Mouse (Mus musculus) heart, adult 2 months (tissue): ENCODE results near the gene Zbtb7b. TPM values are rescaled to one million over a fixed set of nuclear protein-coding genes. Genes with fewer than 3 reads are reported as not detected.
A peak's percentile ranks its signal among the peaks of the same experiment; 100 is the strongest.
"Not testable (repeated sequence)": the region's sequence is repeated elsewhere in the genome, so short reads cannot be mapped to it uniquely, and the experiment has no call there.

ENCODE experiments used
- DNase-seq, 2 experiments: peaks; one replicate each; pipeline ENCODE4 v3.0.0; 2021
- H3K27ac ChIP-seq: fragments of 200-600 bp; 2 replicates; pipeline ENCODE4 v1.8.1; 2022
- H3K27me3 ChIP-seq: fragments of 200-500 bp; 2 replicates; pipeline ENCODE4 v1.6.1; 2012; ENCODE audit warnings: mild to moderate bottlenecking, low read length, inconsistent platforms, mixed read lengths; ENCODE audit not compliant: control insufficient read depth, insufficient read depth
- H3K36me3 ChIP-seq: fragments of 200-500 bp; 2 replicates; pipeline ENCODE4 v1.6.1; 2012; ENCODE audit warnings: low read length, inconsistent platforms; ENCODE audit not compliant: control insufficient read depth, insufficient read depth
- H3K4me1 ChIP-seq: fragments of 200-500 bp; 2 replicates; pipeline ENCODE4 v1.6.1; 2011; ENCODE audit warnings: low read length; ENCODE audit not compliant: control insufficient read depth, insufficient read depth
- H3K4me3 ChIP-seq: fragments of 200-600 bp; 2 replicates; pipeline ENCODE4 v1.8.1; 2022
- H3K79me2 ChIP-seq: fragments of 200-500 bp; replicated peaks from 2 replicates; pipeline ENCODE4 v1.6.1; 2012; ENCODE audit warnings: mild to moderate bottlenecking, inconsistent platforms, low read length, moderate library complexity, mixed read lengths; ENCODE audit not compliant: control insufficient read depth, insufficient read depth
- H3K9ac ChIP-seq: fragments of 200-500 bp; 2 replicates; pipeline ENCODE4 v1.6.1; 2012; ENCODE audit warnings: low read depth, mild to moderate bottlenecking, control low read depth, inconsistent platforms, low read length, mixed read lengths
- CTCF ChIP-seq: fragments of 200-600 bp; IDR thresholded peaks from 2 replicates; pipeline ENCODE4 v1.8.1; 2022; ENCODE audit warnings: antibody characterized with exemption, mild to moderate bottlenecking, moderate library complexity
- EP300 ChIP-seq: fragments of 200-500 bp; IDR thresholded peaks from 2 replicates; pipeline ENCODE4 v1.6.1; 2011; ENCODE audit warnings: low read depth, low read length, control low read depth; ENCODE audit not compliant: insufficient read depth
- POLR2A ChIP-seq: fragments of 200-500 bp; IDR thresholded peaks from 2 replicates; pipeline ENCODE4 v1.6.1; 2011; ENCODE audit warnings: mild to moderate bottlenecking, low read depth, low read length, control low read depth; ENCODE audit not compliant: insufficient read depth
- WGBS: fragments of 180-500 bp; shearing (Covaris S2); methylation state at CpG from one replicate; pipeline ENCODE4 v1.1.7; 2018; 5-methylcytosine and 5-hydroxymethylcytosine counted together
- intact Hi-C: fragments of 180-260 bp; cut with DNase I; formaldehyde crosslinking; loops from one replicate; pipeline ENCODE4 v1.15.1; 2025
- polyA plus RNA-seq: library from polyadenylated mRNA; depleted of rRNA; stranded (reverse); fragments of >200 nt; gene quantifications from 2 replicates; pipeline ENCODE4 v1.2.3, GENCODE M21; 2012
- total RNA-seq, 2 experiments: library from RNA; stranded (reverse); gene quantifications; 2 replicates each; pipeline ENCODE4 v1.2.3; 2021

The Zbtb7b gene
- total and polyA plus RNA-seq, 3 experiments, result 20.5 to 23.4 (median 21.5) TPM

- H3K27ac ChIP-seq, result no peak overlapping the region
- H3K4me3 ChIP-seq, result no peak overlapping the region
- no peak overlapping the region for H3K9ac ChIP-seq
- intact Hi-C loops, result no loop called here
- peaks cover 5% of the 10 kb centered on the region for H3K4me1 ChIP-seq
- WGBS, result 73% methylated on average over 11 of the region's 11 CpGs
- peaks cover 3% of the 10 kb centered on the region; the same call in 1 of the 2 replicates for H3K36me3 ChIP-seq
- DNase-seq, result no peak
- TF ChIP-seq EP300 (no peak), POLR2A (no peak), CTCF (no peak)
- H3K79me2 ChIP-seq, result peaks cover 3% of the 10 kb centered on the region; the same call in 1 of the 2 replicates
- no peaks in the 10 kb centered on the region for H3K27me3 ChIP-seq
Measured at GRCm38 (mm10) chr3:89434532-89434931, 40.0 kb upstream of the Zbtb7b start.

GRCm38 (mm10) chr3:89432606-89433005, 38.0 kb upstream of the Zbtb7b start:
- H3K79me2 ChIP-seq, result peaks cover 3% of the 10 kb centered on the region; the same call in 1 of the 2 replicates
- H3K4me1 ChIP-seq, result peaks cover 5% of the 10 kb centered on the region
- H3K9ac ChIP-seq, result no peak overlapping the region
- TF ChIP-seq CTCF (no peak), POLR2A (no peak), EP300 (no peak)
- WGBS, result 95% methylated on average over 8 of the region's 8 CpGs
- H3K27me3 ChIP-seq, result no peaks in the 10 kb centered on the region
- intact Hi-C loops, result no loop called here
- no peak overlapping the region for H3K4me3 ChIP-seq
- H3K27ac ChIP-seq, result no peak overlapping the region
- peaks cover 3% of the 10 kb centered on the region; the same call in 1 of the 2 replicates for H3K36me3 ChIP-seq
- no peak for DNase-seq

GRCm38 (mm10) chr3:89430171-89431159, 35.9 kb upstream of the Zbtb7b start, which contains the start of gene Pygo2:
TSS of gene Pygo2 (plus strand) at chr3:89430214.
- intact Hi-C loops, result loop anchor here (1.0 to 2.0 kb wide), 2 partner anchors 28 to 35 kb away; no protein-coding TSS in a partner anchor
- peak; percentile 95 to 98 for DNase-seq
- peak; percentile 84 for TF ChIP-seq POLR2A
- TF ChIP-seq CTCF, result no peak; the same call in 1 of the 2 replicates
- peak; percentile 75; the same call in 1 of the 2 replicates for TF ChIP-seq EP300
- H3K4me3 ChIP-seq, result peak within 1 kb of the TSS; percentile 95
- H3K79me2 ChIP-seq, result peaks cover 2% of the 10 kb centered on the region; the same call in 1 of the 2 replicates
- no peaks in the 10 kb centered on the region for H3K4me1 ChIP-seq
- H3K27me3 ChIP-seq, result no peaks in the 10 kb centered on the region
- 2% methylated on average over 68 of the region's 68 CpGs for WGBS
- peaks cover 3% of the 10 kb centered on the region; the same call in 1 of the 2 replicates for H3K36me3 ChIP-seq
- peak within 1 kb of the TSS; percentile 85 for H3K27ac ChIP-seq
- peak within 1 kb of the TSS; percentile 96 for H3K9ac ChIP-seq

- H3K79me2 ChIP-seq, H3K4me1 ChIP-seq, DNase-seq, H3K27me3 ChIP-seq, H3K27ac ChIP-seq, H3K9ac ChIP-seq, intact Hi-C loops, H3K36me3 ChIP-seq, H3K4me3 ChIP-seq: not testable (repeated sequence)
- 90% methylated on average over 7 of the region's 7 CpGs for WGBS
Measured at GRCm38 (mm10) chr3:89429021-89429420, 34.4 kb upstream of the Zbtb7b start.

GRCm38 (mm10) chr3:89425876-89426275, 31.3 kb upstream of the Zbtb7b start:
- no peak for DNase-seq
- Histone ChIP-seq H3K4me3 (no peak overlapping the region), H3K27me3 (no peaks in the 10 kb centered on the region), H3K27ac (no peak overlapping the region), H3K36me3 (no peaks in the 10 kb centered on the region), H3K79me2 (0 out of 2 replicates have a peak, but pooled peaks cover 2% of the 10 kb centered on the region), H3K9ac (no peak overlapping the region), H3K4me1 (peaks cover 2% of the 10 kb centered on the region)
- TF ChIP-seq EP300, result no peak
- TF ChIP-seq POLR2A, result no peak
- no peak for TF ChIP-seq CTCF
- 84% methylated on average over 4 of the region's 4 CpGs for WGBS
- intact Hi-C loops, result no loop called here

- Histone ChIP-seq H3K4me3 (no peak overlapping the region), H3K27me3 (no peaks in the 10 kb centered on the region), H3K36me3 (no peaks in the 10 kb centered on the region), H3K79me2 (no peaks in the 10 kb centered on the region), H3K4me1 (peaks cover 4% of the 10 kb centered on the region), H3K27ac (no peak overlapping the region), H3K9ac (no peak overlapping the region)
- DNase-seq, result no peak
- intact Hi-C loops, result no loop called here
- 64% methylated on average over 5 of the region's 5 CpGs for WGBS
- no peak for TF ChIP-seq CTCF
- TF ChIP-seq POLR2A, result no peak
- TF ChIP-seq EP300, result no peak
Measured at GRCm38 (mm10) chr3:89425141-89425525, 30.6 kb upstream of the Zbtb7b start.
